Mouse (Mus musculus) heart, postnatal 0 days (tissue): ENCODE data around the gene Cabcoco1. TPM values are rescaled to one million over a fixed set of nuclear protein-coding genes. Genes with fewer than 3 reads are reported as not detected.

Experiments used
- ATAC-seq: fragments of 200-750 bp; cut with Nextera tagmentation; 2 replicates; pipeline ENCODE4 v1.8.0; 2017; ENCODE audit warnings: low read depth, moderate number of reproducible peaks, moderate library complexity; ENCODE audit not compliant: insufficient read depth
- DNase-seq: peaks from one replicate; pipeline ENCODE4 v3.0.0-alpha.2; 2016; ENCODE audit warnings: low spot score
- H3K27ac ChIP-seq: fragments of 300-500 bp; sonication (generic); 2 replicates; pipeline ENCODE4 v1.5.1; 2014; ENCODE audit warnings: low read depth, mild to moderate bottlenecking
- H3K27me3 ChIP-seq: fragments of 300-500 bp; sonication (generic); 2 replicates; pipeline ENCODE4 v1.6.1; 2014; ENCODE audit warnings: low read length, mixed read lengths; ENCODE audit not compliant: control insufficient read depth, insufficient read depth
- H3K36me3 ChIP-seq: fragments of 300-500 bp; sonication (generic); replicated peaks from 2 replicates; pipeline ENCODE4 v1.6.1; 2014; ENCODE audit warnings: low read length, mixed read lengths; ENCODE audit not compliant: control insufficient read depth, insufficient read depth
- H3K4me1 ChIP-seq: fragments of 300-500 bp; sonication (generic); 2 replicates; pipeline ENCODE4 v1.6.1; 2014; ENCODE audit warnings: antibody characterized with exemption; ENCODE audit not compliant: control insufficient read depth, insufficient read depth
- H3K4me2 ChIP-seq: fragments of 300-500 bp; sonication (generic); 2 replicates; pipeline ENCODE4 v1.6.1; 2014; ENCODE audit warnings: low read depth, mild to moderate bottlenecking, low read length, moderate library complexity
- H3K4me3 ChIP-seq: fragments of 300-500 bp; sonication (generic); 2 replicates; pipeline ENCODE4 v1.5.1; 2014; ENCODE audit warnings: low read depth, low read length
- H3K9ac ChIP-seq: fragments of 300-500 bp; sonication (generic); replicated peaks from 2 replicates; pipeline ENCODE4 v1.6.1; 2014; ENCODE audit warnings: low read depth, low read length, mixed read lengths
- H3K9me3 ChIP-seq: fragments of 300-500 bp; sonication (generic); replicated peaks from 2 replicates; pipeline ENCODE4 v1.6.1; 2016; ENCODE audit warnings: low read length; ENCODE audit not compliant: control insufficient read depth
- CTCF ChIP-seq: IDR thresholded peaks from 2 replicates; pipeline ENCODE4 v1.5.1; 2016; ENCODE audit warnings: antibody characterized with exemption, control low read depth, low read depth
- EP300 ChIP-seq: IDR thresholded peaks from 2 replicates; pipeline ENCODE4 v1.6.1; 2016; ENCODE audit warnings: antibody characterized with exemption, low read depth
- WGBS: fragments of 180-500 bp; shearing (Covaris S2); extraction: QIAGEN DNeasy Blood & Tissue Kit; methylation state at CpG from one replicate; pipeline ENCODE4 v1.1.7; 2014; 5-methylcytosine and 5-hydroxymethylcytosine counted together
- polyA plus RNA-seq: library from polyadenylated mRNA; unstranded; fragments of >200 nt; fragmentation: Nextera tagmentation; extraction: Ambion mirVana; gene quantifications from 2 replicates; pipeline ENCODE4 v1.2.1, GENCODE M21; 2015
- total RNA-seq: library from RNA; depleted of rRNA; stranded (reverse); fragments of >200 nt; gene quantifications from 2 replicates; pipeline ENCODE4 v1.2.3, GENCODE M21; 2014; ENCODE audit warnings: low replicate concordance

The Cabcoco1 gene
- total and polyA plus RNA-seq, 2 experiments from 2014 or later, result 46.7 to 57.9 TPM

- Histone ChIP-seq H3K9ac (no peak overlapping the region), H3K4me1 (no peaks in the 10 kb centered on the region), H3K4me3 (no peak overlapping the region), H3K27me3 (no peaks in the 10 kb centered on the region), H3K4me2 (no peak overlapping the region), H3K36me3 (no peaks in the 10 kb centered on the region), H3K9me3 (no peaks in the 10 kb centered on the region), H3K27ac (no peak overlapping the region)
- DNase-seq (no peak), ATAC-seq (no peak)
- no peak for TF ChIP-seq EP300
- no peak for TF ChIP-seq CTCF
- 81% methylated on average over 4 of the region's 4 CpGs for WGBS
These were observed 35.5 kb downstream of the Cabcoco1 start for GRCm38 (mm10) chr10:68506242-68506641.

GRCm38 (mm10) chr10:68504586-68505152 is 37.0 kb downstream of the Cabcoco1 start:
- ATAC-seq (no peak), DNase-seq (no peak)
- no peaks in the 10 kb centered on the region for H3K36me3 ChIP-seq
- no peak overlapping the region for H3K27ac ChIP-seq
- H3K9ac ChIP-seq, result no peak overlapping the region
- no peak for TF ChIP-seq EP300
- no peak overlapping the region for H3K4me2 ChIP-seq
- 87% methylated on average over 9 of the region's 9 CpGs for whole genome bisulfite sequencing
- no peak overlapping the region for H3K4me3 ChIP-seq
- no peaks in the 10 kb centered on the region for H3K27me3 ChIP-seq
- H3K4me1 ChIP-seq, result no peaks in the 10 kb centered on the region
- no peaks in the 10 kb centered on the region for H3K9me3 ChIP-seq

DNA sequence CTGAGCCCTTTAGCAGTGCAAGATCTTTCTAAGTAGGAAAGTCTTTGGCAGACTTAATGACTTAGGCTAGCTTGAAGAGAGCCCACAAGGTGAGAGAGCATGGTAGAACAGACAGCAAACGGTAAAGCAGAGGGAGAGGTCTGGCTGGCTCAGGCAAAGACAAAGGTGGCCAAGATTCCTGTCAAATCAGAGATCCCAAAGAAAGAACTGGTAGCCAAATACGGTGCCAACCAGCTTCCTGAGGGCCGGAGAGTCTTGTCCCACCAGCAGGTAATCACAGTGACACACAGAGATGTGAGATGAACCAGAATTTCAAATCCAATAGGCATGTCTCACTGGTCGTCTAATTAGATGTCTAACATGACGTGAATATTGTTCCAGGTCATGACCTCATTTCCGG is 40.6 kb downstream of the Cabcoco1 start:
- no peaks in the 10 kb centered on the region for H3K9me3 ChIP-seq
- no peak for ATAC-seq
- no peaks in the 10 kb centered on the region for H3K27me3 ChIP-seq
- TF ChIP-seq CTCF, result no peak
- no peak for TF ChIP-seq EP300
- no peak overlapping the region for H3K9ac ChIP-seq
- H3K4me1 ChIP-seq, result no peaks in the 10 kb centered on the region
- H3K4me2 ChIP-seq, result no peak overlapping the region
- no peak for DNase-seq
- H3K36me3 ChIP-seq, result no peaks in the 10 kb centered on the region
- no peak overlapping the region for H3K27ac ChIP-seq
- H3K4me3 ChIP-seq, result no peak overlapping the region
- 80% methylated on average over 6 of the region's 6 CpGs for WGBS

DNA sequence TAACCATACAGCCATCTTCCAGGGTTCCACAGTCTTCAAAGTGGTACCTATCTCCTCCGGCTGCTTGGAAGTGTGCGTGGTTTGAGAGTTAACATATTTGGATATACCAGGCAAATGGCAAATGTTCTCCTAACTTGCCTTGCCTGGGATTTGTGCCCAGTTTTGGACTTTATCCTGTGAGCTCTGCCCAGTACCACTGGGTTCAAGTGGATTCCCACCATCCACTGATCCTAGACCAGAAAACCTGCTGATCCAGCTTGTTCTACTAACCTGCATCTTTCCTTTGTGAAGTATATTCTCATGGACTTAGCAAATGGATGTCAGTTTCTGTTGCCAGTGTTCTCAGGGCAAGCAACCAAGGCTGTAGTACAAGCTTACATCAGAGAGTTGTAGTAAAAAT is 46.5 kb downstream of the Cabcoco1 start:
- H3K27ac ChIP-seq, result no peak overlapping the region
- no peaks in the 10 kb centered on the region for H3K9me3 ChIP-seq
- TF ChIP-seq EP300 (no peak), CTCF (no peak)
- no peaks in the 10 kb centered on the region for H3K27me3 ChIP-seq
- no peaks in the 10 kb centered on the region for H3K36me3 ChIP-seq
- H3K4me3 ChIP-seq, result no peak overlapping the region
- 86% methylated on average over 2 of the region's 2 CpGs for WGBS
- H3K9ac ChIP-seq, result no peak overlapping the region
- ATAC-seq (no peak), DNase-seq (no peak)
- H3K4me1 ChIP-seq, result no peaks in the 10 kb centered on the region
- no peak overlapping the region for H3K4me2 ChIP-seq

GRCm38 (mm10) chr10:68491557-68491956 is 50.1 kb downstream of the Cabcoco1 start:
- TF ChIP-seq EP300 (no peak), CTCF (no peak)
- Histone ChIP-seq H3K36me3 (no peaks in the 10 kb centered on the region), H3K27ac (no peak overlapping the region), H3K9ac (no peak overlapping the region), H3K9me3 (no peaks in the 10 kb centered on the region), H3K4me2 (no peak overlapping the region), H3K27me3 (no peaks in the 10 kb centered on the region), H3K4me1 (no peaks in the 10 kb centered on the region), H3K4me3 (no peak overlapping the region)
- WGBS, result 82% methylated on average over 11 of the region's 11 CpGs
- ATAC-seq, result no peak
- DNase-seq, result no peak

DNA sequence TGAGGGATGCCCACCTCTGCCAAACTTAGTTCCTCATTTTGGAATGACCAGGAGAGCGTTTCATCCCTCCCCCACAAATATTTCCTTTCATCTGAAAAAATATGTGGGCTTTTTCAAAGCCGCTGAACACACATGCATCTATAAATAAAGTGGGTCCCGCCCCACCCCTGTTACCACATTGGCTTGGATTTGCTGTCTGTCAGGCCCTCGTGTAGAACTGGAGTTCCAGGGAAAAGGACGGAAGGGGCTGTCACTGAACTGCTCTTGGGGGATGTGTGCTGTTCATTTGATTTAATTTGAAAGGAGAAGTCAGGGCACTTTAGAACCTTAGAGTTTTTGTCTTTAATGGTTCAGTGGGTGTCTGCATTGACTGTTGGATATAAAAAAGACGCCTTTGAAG is 50.9 kb downstream of the Cabcoco1 start:
- Histone ChIP-seq H3K27ac (no peak overlapping the region), H3K4me2 (0 out of 2 replicates have a peak overlapping the region, but pooled peaks have one; percentile 0), H3K9me3 (no peaks in the 10 kb centered on the region), H3K9ac (no peak overlapping the region), H3K27me3 (no peaks in the 10 kb centered on the region), H3K36me3 (no peaks in the 10 kb centered on the region), H3K4me1 (no peaks in the 10 kb centered on the region), H3K4me3 (no peak overlapping the region)
- TF ChIP-seq CTCF (no peak), EP300 (no peak)
- WGBS, result 34% methylated on average over 6 of the region's 6 CpGs
- DNase-seq (peak; percentile 53), ATAC-seq (no peak)
